Mouse (Mus musculus) frontal cortex, postnatal 25 days (tissue): ENCODE measurements around the gene Bri3.

Source experiments
- DNase-seq, 2 experiments: peaks; one replicate each; pipeline ENCODE4 v3.0.0; 2022; ENCODE audit warnings: low spot score in 2 of 2

The Bri3 gene

DNA sequence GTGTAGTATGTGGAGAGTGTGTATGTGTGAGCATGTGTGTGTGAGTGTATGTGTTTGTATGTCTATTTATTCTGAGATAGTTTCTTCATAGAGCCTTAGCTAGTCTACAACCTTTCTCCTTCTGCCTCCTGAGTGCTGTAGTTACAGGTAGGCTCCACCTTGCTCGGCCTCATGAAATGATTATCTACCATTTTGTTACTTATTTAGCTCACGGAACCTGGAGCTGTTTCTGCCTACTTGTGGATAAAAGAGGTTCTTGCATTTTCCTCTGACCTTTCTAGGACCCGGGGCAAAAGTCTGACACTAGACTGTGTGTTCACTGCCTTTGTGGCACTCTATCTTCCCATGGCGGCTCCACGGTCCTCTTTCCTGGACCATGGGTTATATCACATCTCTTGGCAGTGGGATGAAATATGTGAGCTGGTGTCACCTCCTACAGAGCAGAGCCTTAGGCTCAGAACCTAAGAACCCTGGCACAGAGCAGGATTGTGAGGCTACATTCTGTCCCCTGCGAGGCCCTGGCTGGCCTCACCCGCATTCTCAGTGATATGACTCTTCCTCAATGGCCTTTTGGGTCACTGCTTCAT is at the start of gene Bri3:
Gene Bri3 (plus strand): TSS at position 537 of the 587 bp plus-strand sequence.
- no peak for DNase-seq

DNA sequence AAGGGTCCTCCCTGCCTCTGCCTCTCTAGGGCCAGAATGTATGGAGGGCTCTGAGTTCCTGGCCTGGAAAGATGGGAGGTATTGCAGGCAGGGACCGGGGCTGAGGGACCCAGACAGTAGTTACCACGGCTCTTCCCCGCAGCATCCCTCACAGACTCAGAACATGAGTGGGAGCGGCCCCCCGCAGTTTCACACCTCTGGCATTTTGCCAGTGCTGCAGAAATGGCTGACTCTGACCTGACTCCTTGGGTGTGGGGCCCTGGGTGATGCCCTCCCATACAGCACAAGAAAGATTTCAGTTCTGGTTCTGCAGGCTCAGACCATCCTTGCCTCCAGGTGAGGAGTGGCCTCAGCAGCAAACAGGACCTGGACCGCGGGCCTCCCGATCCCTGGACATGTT is 48.7 kb upstream of the Bri3 start:
- no peak for DNase-seq

DNA sequence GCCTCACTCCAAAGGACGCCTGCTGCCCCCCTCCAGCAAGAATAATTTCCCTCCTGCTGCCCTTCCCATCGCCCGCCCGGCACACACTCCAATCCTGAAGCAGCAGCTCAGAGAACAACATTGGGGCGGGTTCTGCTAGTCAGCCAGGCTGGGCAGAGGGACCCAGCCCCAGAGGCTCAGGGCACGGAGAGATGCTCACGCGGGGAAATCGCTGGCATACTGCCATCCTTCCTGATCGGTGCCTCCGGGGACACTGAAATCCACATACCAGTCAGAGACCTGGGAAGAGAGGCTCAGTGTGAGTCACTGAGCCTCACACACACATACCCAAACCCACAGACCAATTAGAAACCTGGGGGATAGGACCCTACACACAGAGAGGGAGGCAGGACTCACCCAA is 43.6 kb upstream of the Bri3 start:
- DNase-seq, result no peak

DNA sequence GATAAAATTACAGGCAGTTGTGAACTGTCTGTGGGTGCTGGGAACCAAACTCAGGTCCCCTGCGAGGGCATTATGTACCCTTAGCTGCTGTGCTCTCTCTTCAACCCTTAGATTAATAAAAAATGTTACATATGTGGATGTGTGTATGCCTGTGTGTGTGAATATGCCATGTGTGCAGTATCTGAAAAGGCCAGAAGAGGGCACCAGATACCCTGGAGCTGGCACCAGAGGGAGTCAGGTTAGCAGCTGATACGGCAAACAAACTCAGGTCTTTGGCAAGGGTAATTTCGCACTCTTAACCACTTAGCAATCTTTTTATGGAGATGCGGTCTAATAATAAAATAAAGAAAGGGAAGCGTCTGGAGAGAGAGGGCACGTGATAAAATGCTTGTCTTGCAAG is 41.8 kb upstream of the Bri3 start:
- no peak for DNase-seq

DNA sequence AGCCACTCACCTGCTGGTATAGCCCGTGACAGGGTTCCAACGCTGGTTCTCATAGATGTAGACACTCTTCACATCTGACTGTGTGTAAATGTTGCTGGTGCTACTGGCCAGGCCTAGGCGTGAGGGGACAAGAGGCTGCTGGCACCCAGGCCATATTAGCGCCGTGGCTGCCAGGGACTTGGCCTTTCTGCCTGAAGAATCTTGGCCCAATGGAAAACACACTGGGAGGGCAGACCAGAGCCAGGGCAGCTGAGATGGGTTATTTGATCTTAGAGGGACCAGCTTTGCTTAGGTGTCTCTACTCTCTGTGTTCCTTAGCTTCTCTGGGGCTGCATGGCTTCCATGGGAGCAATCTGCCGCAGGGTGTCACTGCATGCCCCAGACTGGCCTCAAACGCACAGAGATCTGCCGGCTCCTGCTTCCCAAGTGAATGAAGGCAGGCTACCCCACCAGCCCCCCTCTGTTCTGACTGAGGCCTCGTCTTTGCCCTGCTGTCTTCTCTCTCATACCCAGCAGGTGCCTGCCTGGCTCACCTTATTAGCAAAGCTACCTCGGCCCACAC is 40.8 kb upstream of the Bri3 start:
- DNase-seq, result no peak

DNA sequence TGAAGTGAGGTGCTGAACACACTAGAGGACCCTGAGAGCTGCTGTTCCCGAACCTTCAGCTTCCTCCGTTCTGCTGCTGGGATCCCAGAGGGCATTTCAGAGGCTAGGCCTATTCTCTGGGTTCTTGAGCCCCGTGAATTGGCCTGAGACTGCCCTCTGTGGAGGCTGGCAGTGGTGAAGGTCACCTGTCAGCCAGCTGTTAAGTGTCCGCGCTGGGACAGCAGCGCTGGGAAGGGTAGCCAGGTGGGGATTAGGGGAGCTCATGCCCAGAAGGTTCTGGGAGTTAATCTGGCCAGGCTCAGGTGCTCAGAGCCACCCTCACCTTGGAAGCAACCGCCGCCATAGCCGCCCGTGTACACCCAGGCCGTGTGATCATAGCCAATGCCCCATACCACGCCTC is 39.9 kb upstream of the Bri3 start:
- no peak for DNase-seq

DNA sequence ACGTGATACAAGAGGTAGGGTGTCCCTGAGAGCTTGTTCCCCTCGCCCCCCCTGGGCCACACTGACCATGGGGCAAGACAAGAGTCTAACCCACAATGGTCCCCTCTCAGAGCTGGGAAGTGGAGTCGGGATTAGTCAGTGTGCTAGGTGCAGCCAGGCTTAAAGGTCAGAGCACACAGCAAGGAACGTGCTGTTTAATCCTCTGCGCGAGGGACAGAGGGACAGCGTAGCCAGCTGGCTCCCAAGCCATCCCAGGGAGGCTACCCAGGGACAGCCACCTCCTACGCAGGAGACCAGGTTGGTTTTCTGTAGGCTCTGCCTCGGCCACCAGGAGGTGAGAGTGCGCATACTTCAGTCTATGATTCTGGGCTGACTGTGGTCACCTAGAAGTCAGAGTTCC is 39.3 kb upstream of the Bri3 start:
- no peak for DNase-seq

DNA sequence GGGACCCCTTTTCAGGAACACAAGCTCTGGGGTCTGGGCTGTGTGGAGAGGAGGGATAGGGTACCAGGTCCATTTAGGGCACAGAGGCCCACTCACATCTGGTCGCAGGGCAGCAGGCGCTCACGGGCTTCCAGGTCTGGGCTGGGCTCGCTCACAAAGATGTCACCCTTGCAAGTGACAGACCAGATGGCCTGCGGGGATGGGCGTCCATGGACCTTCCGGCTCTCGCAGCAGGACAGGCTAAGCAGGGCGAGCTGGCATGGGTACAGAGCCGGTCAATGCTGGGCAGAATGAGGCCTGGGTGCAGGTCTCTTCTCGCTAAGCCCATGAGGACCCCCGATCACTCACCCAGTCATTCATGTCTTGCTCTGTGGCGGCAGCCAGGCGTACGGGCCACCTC is 38.2 kb upstream of the Bri3 start:
- no peak for DNase-seq

DNA sequence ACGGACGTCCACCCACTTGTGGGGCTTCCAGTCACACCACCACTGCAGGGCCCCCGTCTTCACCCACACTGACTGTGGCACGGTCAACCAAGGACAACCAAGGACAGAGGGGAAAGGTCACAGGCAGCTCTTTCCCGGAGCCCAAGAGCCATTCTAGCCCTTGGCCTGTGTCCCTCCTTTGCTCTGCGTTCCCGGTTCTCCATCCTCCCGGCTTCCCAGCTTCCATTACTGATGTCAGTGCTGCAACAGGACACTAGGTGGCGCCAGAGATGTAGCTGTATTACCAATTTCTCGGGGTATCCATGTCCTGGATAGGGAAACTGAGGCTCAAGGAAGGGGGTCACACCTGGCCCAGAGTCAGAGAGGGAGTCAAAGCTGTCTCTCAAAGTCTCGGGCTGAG is 36.8 kb upstream of the Bri3 start:
- DNase-seq, result peak in 1 of 2 experiments; percentile 38

DNA sequence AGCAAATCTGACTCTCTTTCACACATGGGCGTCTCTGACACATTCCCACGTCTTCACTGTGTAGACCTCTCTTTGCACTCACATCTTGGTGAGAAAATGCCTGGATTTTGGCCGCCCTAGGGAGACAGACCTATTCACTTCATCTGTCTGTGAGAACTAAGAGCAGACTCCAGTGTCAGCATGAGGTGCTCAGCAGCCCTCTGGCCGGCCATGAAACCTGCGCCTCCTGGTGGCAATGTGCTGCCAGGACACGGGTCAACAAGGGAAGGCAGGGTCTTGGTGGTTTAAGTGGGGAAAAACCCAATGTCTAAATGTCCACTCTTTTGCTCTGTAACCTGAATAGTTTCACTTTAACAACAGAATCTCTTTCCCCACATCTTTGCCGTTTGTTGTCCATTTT is 29.8 kb upstream of the Bri3 start:
- DNase-seq, result no peak

DNA sequence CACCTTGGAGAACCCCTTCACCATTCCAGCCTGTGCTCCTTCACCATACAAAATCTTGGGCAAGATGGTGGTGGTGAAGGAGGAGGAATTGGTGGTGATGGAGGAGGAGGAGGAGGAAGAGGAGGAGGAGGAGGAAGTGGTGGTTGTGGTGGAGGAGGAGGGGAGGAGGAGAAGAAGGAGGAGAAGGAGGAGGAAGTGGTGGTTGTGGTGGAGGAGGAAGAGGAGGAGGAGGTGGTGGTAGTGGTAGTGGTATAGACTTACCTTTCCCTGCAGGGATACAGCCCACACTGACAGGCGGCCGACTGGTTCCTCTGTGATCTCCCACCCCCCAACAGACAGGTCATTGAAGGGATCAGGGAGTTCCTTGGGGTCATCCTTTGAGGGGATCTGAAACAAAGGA is 28.2 kb upstream of the Bri3 start:
- no peak for DNase-seq

DNA sequence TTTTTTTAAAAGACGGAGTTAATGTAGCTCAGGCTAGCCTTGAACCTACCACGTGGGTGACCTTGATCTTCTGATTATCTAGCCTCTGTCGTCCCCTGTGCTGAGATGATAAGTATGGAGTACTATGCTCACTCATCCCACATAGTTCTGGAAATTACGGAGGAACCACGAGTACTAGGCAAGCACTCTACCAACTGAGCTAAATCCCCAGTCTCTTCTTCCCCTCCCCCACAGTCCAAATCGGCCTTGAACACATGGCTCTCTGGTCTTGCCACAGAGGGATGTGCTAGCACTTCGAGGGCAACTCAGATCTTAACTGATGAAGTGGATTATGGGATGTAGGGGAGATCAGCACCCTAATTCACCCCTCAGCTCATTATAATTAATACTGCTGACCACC is 26.2 kb upstream of the Bri3 start:
- no peak for DNase-seq

DNA sequence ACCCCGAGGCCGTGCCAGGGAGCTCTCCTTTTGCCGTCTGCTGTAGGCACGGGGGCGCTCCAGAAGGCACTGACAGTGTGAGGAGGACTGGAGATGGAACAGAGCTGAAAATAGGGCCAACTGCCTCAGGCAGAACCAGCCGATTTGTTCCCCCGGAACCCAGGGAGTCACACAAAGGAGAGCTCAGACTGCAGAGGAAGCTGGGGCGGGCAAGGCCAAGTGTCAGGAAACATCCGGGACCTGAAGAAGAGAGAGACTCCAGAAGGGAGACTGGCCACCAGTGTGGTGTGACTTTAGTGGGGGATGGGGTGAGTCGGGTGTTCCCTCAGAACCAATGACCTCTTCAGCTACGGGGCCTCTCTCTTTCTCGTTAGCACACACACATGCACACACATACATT is 24.9 kb upstream of the Bri3 start:
- no peak for DNase-seq

DNA sequence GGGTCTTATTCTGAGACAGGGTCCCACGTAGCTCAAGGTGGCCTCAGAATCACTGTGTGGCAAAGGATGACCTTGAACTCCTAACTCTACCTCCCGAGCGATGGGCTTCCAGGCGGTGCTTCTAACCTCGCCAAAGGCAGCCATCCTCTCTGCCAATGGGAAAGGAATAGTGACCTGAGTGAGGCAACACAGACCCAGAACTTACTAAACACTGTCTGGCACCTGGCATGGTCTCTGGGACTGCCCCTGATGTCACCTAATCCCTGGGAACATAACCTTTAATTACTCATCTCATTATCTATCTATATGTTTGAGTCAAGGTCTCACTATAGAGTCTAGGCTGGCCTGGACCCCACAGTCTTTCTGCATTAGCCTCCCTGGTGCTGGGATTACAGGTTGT is 24.3 kb upstream of the Bri3 start:
- DNase-seq, result no peak

DNA sequence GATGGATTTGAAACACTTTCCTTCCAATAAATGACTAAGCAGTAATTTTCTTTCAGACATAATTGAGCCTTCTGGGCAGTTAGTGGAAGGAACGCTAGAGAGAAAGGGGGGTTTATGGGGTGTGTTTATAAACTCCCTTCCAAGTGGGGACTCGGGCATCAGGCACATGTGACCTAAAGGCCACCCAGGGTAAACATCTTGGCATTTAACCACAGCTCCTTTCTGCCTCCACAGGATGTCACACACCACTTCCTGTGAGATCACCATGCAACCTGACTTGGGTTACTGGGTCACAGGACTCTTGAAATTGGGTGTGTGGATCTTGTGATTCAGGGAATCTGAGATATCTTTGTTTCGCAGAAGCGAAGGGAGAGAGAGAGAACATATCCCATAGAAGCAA is 22.9 kb upstream of the Bri3 start:
- DNase-seq, result no peak

DNA sequence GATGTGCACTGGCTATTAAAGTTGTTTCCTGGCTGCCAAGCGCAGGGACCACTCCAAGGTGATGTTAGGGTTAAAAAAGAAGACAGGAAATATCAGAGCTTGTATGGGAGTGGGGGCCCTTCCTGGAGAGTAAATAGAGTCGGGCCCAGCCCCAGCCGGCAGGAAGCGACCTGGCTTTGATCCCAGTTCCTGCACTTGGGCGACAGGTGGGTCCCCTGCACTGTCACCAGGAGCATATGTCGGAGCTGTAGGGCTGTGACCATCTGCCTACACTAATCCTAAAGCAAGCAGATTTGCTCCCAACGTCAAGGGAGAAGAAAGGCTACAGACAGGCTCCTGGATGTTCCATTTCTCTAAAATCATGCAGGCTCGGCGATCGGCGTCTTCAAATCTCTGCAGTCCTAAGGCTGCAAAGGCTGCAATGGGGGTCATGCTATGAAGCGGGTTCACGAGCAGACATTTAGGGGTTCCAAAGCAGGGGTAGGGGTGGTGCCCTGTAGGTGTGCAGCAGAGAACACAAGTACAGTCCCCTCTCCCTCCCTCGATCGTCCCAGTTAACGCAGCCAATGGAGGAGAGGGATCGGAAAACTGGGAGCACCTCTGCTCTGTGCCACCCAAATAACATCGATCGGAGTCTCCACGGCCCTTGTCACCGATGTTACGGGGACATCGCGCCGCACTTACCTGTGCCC is 21.3 kb upstream of the Bri3 start:
- no peak for DNase-seq

DNA sequence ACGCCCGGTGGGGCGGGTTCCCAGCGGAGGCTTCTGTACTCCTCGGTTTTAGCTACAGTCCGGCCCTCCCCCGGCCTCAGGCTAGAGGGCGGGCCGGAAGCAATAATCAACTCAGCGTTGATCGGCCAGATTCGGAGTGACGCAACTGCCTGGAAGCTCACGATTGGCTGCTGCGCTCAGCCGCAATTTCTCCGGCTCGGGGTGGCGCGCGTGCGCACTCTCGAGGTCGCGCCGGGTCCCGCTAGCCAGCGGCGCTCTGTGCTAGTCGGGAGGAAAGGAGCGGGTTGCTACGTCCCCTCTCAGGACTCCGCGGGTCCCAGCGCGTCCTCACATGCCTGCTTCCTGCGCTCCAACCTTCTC is 20.8 kb upstream of the Bri3 start, which contains the start of gene Tecpr1:
Gene Tecpr1 (minus strand): TSS at position 113 of the 360 bp plus-strand sequence.
- peak; percentile 82 to 92 for DNase-seq

DNA sequence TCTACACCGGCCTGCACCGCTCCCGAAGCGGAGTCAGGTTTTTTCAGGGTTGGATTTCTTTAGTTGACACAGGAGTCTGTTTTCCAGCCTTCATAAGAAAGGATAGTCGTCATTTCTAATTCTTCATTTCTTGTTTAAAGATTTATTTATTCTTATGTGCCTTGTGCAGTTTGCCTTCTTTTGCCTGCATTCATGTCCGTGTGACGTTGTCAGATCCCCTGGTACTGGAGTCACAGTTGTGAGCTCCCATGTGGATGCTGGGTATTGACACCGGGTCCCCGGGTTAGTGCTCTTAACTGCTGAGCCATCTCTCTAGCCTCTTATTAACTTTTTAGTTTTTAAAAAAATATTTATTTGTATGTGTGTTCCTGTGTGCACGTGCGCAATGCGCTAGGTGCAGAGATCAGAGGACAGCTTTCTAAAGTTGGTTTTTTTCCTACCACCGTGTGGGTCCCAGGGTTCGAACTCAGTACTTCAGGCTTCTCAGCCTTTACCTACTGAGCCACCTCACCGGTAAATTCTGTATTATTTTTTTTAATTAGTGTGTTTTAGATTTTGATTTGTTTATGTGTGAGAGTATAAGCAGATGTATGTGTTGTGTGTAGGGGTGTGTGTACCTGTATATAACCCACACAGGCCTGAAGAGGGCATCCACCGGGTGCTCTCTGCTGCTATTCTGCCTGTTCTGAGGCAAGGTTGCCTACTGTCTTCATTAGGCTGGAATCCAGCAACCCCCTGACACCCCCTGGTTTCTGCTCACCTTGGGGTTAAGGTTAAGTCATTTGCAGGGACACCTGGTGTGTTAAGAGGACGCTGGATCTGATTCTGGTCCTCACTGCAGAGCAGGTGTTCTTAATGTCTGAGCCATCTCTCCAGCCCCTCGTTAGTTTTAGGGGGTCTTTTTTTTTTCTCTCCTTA is 20.1 kb upstream of the Bri3 start:
- no peak for DNase-seq

DNA sequence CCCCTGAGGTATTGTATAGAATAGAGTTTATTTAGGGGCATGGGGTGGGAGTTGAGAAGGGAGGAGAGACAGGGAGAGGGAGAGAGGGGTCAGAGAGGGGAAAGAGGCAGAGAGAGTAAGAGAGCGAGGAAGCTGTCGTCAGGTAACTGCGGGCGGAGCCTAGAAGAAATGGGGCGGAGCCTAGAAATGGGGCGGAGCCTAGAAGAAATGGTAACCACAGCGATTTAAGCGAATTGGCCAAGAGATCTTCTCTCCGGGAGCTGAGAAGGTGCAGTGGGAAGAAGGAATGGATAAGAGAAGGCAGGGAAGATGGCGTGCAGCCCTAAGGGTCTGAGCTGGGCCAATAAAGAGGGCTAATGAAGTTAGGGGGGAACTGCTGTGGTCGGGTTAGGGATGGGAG is 18.0 kb upstream of the Bri3 start:
- DNase-seq, result no peak

DNA sequence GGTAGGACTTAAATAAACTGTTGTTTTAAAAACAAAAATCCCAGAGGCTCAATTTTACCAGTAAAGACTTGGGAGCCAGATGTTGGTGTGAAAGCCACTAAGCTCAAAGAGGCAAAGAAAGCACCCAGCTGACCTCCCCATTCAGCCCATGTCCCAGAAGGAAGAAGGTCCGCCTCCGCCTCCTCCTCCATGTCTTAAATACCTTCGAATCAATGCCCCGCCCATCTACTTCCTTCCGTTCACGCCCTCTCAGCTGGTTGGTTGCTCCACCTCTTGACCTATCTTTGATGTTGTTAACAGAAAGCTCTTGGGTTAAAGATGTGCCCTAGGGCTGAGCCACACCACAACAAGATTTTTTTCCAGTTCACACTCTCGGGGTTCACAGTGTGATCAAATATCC is 14.0 kb upstream of the Bri3 start:
- DNase-seq, result no peak

DNA sequence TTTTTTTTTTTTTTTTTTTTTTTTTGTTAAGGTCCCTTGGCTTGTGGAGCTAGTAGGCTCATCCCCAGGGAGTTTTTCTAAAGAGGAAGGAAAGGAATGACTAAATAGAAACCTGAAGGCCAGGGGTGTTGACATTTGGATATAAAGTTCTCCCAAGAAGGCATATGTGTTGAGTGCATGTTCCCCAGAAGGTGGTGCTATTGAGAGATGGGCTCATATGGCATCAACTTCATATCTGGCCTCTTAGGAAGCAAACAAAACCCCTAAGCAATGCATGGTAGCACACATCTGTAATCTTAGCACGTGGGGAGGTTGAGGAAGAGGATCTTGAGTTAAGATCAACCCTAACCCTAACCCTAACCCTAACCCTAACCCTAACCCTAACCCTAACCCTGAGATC is 12.8 kb upstream of the Bri3 start:
- no peak for DNase-seq

DNA sequence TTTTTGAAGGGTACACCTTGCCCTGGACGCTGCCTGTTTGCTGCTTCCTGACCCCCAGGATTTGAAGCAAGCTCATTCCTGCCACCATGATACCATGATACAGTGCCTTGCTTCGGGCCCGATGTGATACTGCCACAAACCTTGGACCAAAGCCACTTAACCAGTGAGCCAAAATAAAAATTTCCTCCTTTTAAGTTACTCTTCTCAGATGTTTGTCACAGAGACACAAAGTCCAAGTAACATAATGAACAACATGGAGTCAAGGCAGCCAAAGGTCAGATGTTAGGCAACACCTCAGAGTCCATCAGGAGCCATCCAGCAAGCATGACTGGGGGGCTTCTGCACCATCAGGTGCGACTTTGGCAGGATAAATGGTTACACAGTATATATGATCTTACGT is 11.7 kb upstream of the Bri3 start:
- no peak for DNase-seq

DNA sequence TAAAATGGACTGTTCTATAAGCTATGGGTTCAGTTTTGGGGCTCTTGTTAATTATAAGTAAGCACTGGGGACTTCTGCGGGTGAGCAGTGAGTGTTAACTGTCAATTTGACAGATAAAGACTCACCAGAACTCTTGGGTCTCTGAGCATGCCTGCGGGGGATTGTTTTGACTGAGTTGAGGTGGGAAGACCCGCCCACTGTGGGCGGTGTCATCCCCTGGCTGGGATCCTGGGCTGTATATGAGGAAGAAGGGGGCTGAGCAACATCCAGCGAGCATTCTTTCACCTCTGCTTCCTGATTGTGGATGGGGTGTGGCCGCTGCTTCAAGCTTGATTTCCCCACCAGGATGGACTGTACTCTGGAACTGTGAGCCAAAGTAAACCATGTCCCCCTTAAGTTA is 10.0 kb upstream of the Bri3 start:
- DNase-seq, result no peak
